Mouse (Mus musculus): Measurements from ENCODE around the gene Hcar1.

- TF ChIP-seq CTCF (IDR thresholded peaks at IDR 0.05; ENCODE audit: control insufficient read depth, insufficient read depth, low read length) (no peak), POLR2A (IDR thresholded peaks at IDR 0.05; ENCODE audit: borderline replicate concordance, control insufficient read depth, low read depth, low read length) (no peak)
Observed at GRCm38 (mm10) chr5:123832309-123832708, 47.5 kb downstream of the Hcar1 start.
